Mouse (Mus musculus): ENCODE data around the gene Mrto4. TPM values are rescaled to one million over a fixed set of nuclear protein-coding genes. Genes with fewer than 3 reads are reported as not detected.

The Mrto4 gene
- total and polyA plus RNA-seq, 3 experiments, result 16.5 to 31.3 (median 27.1) TPM

DNA sequence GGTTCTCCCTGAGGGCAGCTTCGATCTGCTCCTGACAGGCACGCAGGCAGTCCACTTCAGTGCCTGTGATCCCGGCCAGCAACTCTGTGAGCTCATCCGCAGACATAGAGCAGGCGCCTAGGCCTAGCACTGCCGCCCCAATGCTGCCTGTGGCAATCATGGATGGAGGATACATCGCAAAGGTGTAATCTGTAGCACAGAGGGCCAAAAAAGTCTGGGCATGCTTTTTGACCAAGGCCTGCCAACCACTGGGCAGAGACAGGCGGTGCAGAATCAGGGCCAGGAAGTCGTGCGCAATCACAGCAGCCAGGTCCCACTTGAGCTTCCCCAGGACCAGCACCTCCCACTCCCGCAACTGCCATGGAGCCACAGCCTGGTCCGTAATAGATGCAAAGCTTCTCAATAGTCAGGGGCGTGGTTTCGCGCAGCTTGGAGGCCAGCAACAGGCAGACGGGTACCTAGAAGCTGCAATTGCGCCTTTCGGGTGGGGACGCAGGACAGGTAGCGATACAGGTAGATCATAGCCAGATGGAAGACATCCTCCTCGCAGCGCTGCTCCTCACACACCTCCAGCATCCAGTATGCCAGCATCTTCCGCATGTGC lies 6.9 kb downstream of the Mrto4 start:
- H3K4me1 ChIP-seq (ENCODE audit: control insufficient read depth, insufficient read depth, low read length), result no peaks in the 10 kb centered on the region
- 74% methylated on average over 23 of the region's 23 CpGs for WGBS
- no peak for DNase-seq
- H3K36me3 ChIP-seq (ENCODE audit: control insufficient read depth, insufficient read depth, low read length), result no peaks in the 10 kb centered on the region
- no peak for TF ChIP-seq CTCF (IDR thresholded peaks at IDR 0.05)
- TF ChIP-seq EP300 (IDR thresholded peaks at IDR 0.05; ENCODE audit: insufficient read depth, low read depth, low read length), result no peak
- TF ChIP-seq POLR2A (IDR thresholded peaks at IDR 0.05; ENCODE audit: insufficient read depth, low read depth, low read length), result no peak
- H3K79me2 ChIP-seq (replicated peaks; ENCODE audit: control insufficient read depth, insufficient read depth, low read length), result no peaks in the 10 kb centered on the region
- no peak overlapping the region for H3K9ac ChIP-seq (ENCODE audit: low read depth, low read length)
- no peak overlapping the region for H3K4me3 ChIP-seq
- intact Hi-C loops (cut with DNase I), result no loop called here
- no peaks in the 10 kb centered on the region for H3K27me3 ChIP-seq (ENCODE audit: control insufficient read depth, insufficient read depth, low read length)
- H3K27ac ChIP-seq, result no peak overlapping the region

DNA sequence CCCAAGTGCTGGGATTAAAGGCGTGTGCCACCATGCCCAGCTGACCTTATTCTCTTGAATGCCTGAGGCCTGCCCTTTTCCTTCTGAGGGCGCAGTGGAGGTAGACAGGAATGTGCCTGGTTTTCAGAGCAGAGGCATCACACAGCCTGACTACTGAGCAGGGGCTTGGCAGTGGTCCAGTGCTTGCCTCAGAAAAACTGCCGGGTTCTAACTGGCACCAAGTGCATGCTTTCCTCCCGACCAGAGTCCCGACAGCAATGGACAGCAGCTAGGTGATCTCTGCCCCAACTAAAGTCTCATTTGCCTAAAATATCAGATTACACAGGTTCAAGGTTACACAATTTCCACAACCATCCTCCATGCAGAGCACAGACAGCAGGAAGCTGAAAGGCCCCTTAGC lies 8.7 kb downstream of the Mrto4 start:
- TF ChIP-seq EP300 (IDR thresholded peaks at IDR 0.05; ENCODE audit: insufficient read depth, low read depth, low read length) (no peak), POLR2A (IDR thresholded peaks at IDR 0.05; ENCODE audit: insufficient read depth, low read depth, low read length) (no peak), CTCF (IDR thresholded peaks at IDR 0.05) (no peak)
- Histone ChIP-seq H3K27me3 (ENCODE audit: control insufficient read depth, insufficient read depth, low read length) (no peaks in the 10 kb centered on the region), H3K4me1 (ENCODE audit: control insufficient read depth, insufficient read depth, low read length) (no peaks in the 10 kb centered on the region), H3K79me2 (replicated peaks; ENCODE audit: control insufficient read depth, insufficient read depth, low read length) (no peaks in the 10 kb centered on the region), H3K4me3 (no peak overlapping the region), H3K27ac (no peak overlapping the region), H3K9ac (ENCODE audit: low read depth, low read length) (no peak overlapping the region), H3K36me3 (ENCODE audit: control insufficient read depth, insufficient read depth, low read length) (no peaks in the 10 kb centered on the region)
- DNase-seq, result no peak
- WGBS, result 47% methylated on average over 5 of the region's 5 CpGs
- intact Hi-C loops (cut with DNase I), result no loop called here

DNA sequence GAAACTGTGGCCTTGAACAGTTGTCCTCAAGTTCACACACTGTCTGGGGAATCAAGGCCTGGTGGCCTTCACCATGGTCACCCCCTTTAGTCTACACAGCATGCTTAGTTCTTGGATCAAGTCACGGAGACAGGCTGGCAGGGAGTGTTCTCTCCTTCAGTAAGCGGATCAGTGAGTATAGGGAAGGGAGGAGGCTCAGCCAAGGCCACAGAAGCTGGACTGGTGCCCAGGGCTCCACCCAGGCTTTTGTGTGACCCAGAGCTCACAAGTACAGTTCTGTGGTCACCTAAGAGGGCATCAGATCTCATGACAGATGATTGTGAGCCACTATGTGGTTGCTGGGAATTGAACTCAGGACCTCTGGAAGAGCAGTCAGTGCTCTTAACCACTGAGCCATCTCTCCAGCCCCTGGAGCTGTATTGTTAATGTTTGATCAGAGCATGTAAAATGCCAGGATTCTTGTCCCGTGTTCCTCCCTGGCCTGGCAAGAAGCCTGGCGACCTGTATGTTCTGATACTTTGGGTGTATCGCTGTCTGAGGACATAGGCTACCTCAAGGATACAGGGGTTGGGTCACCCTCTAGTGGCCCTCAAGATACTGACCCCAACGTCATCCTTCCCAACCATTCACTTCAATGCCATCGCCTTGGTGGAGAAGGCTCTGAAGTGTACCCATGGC lies 10.7 kb downstream of the Mrto4 start:
- Histone ChIP-seq H3K27me3 (ENCODE audit: control insufficient read depth, insufficient read depth, low read length) (no peaks in the 10 kb centered on the region), H3K4me1 (ENCODE audit: control insufficient read depth, insufficient read depth, low read length) (no peaks in the 10 kb centered on the region), H3K9ac (ENCODE audit: low read depth, low read length) (no peak overlapping the region), H3K79me2 (replicated peaks; ENCODE audit: control insufficient read depth, insufficient read depth, low read length) (no peaks in the 10 kb centered on the region), H3K4me3 (no peak overlapping the region), H3K27ac (no peak overlapping the region), H3K36me3 (ENCODE audit: control insufficient read depth, insufficient read depth, low read length) (no peaks in the 10 kb centered on the region)
- TF ChIP-seq CTCF (IDR thresholded peaks at IDR 0.05), result no peak
- TF ChIP-seq EP300 (IDR thresholded peaks at IDR 0.05; ENCODE audit: insufficient read depth, low read depth, low read length), result no peak
- no peak for TF ChIP-seq POLR2A (IDR thresholded peaks at IDR 0.05; ENCODE audit: insufficient read depth, low read depth, low read length)
- 65% methylated on average over 7 of the region's 7 CpGs for WGBS
- intact Hi-C loops (cut with DNase I), result no loop called here
- DNase-seq, result no peak

DNA sequence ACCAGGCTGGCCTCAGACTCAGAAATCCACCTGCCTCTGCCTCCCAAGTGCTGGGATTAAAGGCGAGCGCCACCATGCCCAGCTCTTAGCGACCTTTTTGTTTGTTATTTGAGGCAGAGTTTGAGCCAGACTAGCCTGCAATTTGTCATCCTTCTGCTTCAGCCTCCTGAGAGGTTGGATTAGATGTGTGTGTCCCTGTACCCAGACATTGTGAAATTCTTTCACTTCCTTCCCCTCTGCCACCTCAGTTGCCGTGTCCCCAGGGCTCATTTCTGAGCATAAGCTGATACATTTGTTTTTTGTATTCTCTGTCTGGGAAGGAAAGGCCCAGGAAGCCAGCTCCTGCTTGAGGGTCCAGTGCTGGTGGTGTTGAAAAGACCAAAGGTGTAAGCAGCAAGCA lies 11.5 kb downstream of the Mrto4 start:
- DNase-seq, result no peak
- H3K4me3 ChIP-seq, result no peak overlapping the region
- H3K79me2 ChIP-seq (replicated peaks; ENCODE audit: control insufficient read depth, insufficient read depth, low read length), result no peaks in the 10 kb centered on the region
- H3K4me1 ChIP-seq (ENCODE audit: control insufficient read depth, insufficient read depth, low read length), result no peaks in the 10 kb centered on the region
- no peaks in the 10 kb centered on the region for H3K27me3 ChIP-seq (ENCODE audit: control insufficient read depth, insufficient read depth, low read length)
- no peak for TF ChIP-seq POLR2A (IDR thresholded peaks at IDR 0.05; ENCODE audit: insufficient read depth, low read depth, low read length)
- no peak for TF ChIP-seq CTCF (IDR thresholded peaks at IDR 0.05)
- TF ChIP-seq EP300 (IDR thresholded peaks at IDR 0.05; ENCODE audit: insufficient read depth, low read depth, low read length), result no peak
- WGBS, result 68% methylated on average over 4 of the region's 4 CpGs
- H3K27ac ChIP-seq, result no peak overlapping the region
- intact Hi-C loops (cut with DNase I), result no loop called here
- H3K36me3 ChIP-seq (ENCODE audit: control insufficient read depth, insufficient read depth, low read length), result no peaks in the 10 kb centered on the region
- H3K9ac ChIP-seq (ENCODE audit: low read depth, low read length), result no peak overlapping the region

DNA sequence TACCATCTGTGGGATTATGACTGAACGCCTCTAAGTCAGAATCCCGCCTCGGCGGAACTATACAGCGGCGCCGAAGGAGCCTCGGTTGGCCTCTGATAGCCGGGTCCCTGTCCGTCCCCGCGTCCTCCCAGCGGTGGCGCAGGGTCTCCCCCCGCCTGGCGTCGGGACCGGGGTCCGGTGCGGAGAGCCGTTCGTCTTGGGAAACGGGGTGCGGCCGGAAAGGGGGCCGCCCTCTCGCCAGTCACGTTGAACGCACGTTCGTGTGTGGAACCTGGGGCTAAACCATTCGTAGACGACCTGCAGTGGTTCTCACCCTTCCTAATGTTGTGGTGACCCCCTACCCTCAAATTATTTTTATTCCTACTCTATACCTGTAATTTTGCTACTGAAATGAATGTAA lies 14.2 kb downstream of the Mrto4 start:
- WGBS, result 45% methylated on average over 33 of the region's 33 CpGs
- intact Hi-C loops (cut with DNase I), result loop anchor here (5.0 kb wide), 1 partner anchor 51 kb away; no protein-coding TSS in a partner anchor

More for the DNA sequence above, 14.2 kb downstream of the Mrto4 start:
- no peak overlapping the region for H3K4me3 ChIP-seq
- no peak for TF ChIP-seq POLR2A (IDR thresholded peaks at IDR 0.05; ENCODE audit: insufficient read depth, low read depth, low read length)
- TF ChIP-seq EP300 (IDR thresholded peaks at IDR 0.05; ENCODE audit: insufficient read depth, low read depth, low read length), result no peak
- TF ChIP-seq CTCF (IDR thresholded peaks at IDR 0.05), result no peak
- no peaks in the 10 kb centered on the region for H3K79me2 ChIP-seq (replicated peaks; ENCODE audit: control insufficient read depth, insufficient read depth, low read length)
- no peak overlapping the region for H3K9ac ChIP-seq (ENCODE audit: low read depth, low read length)
- H3K27me3 ChIP-seq (ENCODE audit: control insufficient read depth, insufficient read depth, low read length), result no peaks in the 10 kb centered on the region
- no peaks in the 10 kb centered on the region for H3K36me3 ChIP-seq (ENCODE audit: control insufficient read depth, insufficient read depth, low read length)
- H3K27ac ChIP-seq, result no peak overlapping the region
- DNase-seq, result no peak
- no peaks in the 10 kb centered on the region for H3K4me1 ChIP-seq (ENCODE audit: control insufficient read depth, insufficient read depth, low read length)
